Mouse (Mus musculus) neural tube, embryonic 10.5 days (tissue): ENCODE results near the gene Cherp.

Source experiments
- DNase-seq: peaks from one replicate; pipeline ENCODE4 v3.0.0-alpha.2; 2017; ENCODE audit warnings: low spot score; ENCODE audit errors: extremely low spot score

Cherp gene

DNA sequence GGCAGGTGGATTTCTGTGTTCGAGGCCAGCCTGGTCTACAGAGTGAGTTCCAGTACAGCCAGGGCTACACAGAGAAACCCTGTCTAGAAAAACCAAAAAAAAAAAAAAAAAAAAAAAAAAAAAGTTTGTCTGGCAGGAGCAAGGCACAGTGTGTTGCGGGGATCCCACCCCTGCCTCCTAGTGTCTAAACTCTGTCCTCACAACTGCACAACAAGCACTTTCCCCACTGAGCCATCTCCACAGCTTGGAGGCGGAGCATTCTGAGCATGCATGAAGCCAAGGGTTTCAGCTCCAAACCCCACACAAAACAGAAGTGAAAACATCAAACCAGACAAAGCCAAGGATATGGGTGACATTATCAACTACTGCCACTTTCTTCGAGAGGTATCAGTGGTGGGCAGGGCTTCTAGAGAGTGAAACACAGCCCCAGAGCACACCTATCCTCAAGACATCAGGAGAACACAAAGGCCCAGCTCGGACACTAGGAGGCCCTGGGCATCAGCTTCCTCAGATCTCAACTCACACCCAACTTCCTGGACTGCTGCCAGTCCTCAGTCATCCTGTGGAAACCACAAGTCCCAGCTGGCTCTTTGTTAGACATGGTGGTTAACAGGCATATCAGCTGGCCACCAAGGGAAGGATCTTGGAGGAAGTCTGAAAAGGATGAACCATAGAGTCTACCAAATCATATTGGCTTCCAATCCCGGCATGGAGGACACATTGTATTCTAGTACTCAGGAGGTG lies 10.6 kb upstream of the Cherp start:
- no peak for DNase-seq

DNA sequence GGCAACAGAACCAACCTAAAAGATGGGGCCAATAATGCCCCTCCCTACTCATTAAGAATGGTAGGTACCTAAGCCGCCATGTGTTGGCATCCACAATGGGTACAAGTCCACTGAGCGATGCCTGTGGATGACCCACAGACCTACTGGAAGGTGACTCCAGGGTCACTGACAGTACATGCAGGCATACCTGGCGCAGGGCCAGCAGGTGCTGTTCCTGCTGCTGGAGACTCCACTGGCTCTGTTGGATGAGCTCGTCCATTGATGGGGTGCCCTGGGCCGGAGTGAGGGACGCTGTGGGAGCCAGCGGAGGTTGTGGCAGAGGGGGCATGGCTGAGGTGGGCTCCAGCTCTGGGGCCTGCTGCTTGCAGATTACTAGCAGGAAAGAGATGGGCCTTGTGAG lies 4.3 kb downstream of the Cherp start:
- no peak for DNase-seq

DNA sequence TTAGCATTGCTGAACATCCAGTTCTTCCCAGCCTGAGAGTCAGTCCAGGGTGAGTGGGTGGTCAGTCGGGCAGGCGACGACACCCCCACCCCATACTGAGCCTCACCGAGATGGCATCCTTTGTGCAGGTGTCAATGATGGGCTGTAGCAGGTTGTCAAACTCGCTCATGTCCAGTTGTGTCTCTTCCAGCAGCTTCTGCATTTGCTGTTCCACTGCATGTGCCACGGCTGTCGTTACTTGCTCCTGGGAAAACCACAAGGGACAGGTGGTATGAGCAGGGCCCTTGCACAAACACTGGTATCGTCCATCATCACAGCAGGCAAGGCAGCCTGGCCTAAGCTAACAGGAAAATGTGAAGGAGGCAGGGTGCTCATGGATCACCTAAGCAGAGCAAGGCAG lies 5.0 kb downstream of the Cherp start:
- DNase-seq, result no peak

DNA sequence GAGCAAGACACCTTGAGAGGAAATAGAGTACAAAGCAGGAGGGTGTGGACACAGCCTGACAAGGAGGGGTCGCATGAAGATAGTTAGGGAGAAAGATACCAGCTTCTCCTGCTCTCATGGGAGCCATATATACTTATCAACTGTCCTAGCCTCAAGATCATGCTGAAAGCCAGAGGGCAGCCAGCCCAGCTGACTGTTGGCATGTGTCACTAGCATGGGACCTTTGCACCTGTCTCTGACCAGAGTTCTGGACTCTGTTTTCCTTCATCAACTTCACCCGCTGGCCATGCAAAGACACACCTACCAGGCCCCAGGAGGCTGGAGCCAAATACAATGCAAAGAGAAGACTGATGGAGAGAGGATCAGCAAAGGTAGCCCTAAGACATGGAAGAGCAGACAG lies 5.8 kb downstream of the Cherp start:
- no peak for DNase-seq

DNA sequence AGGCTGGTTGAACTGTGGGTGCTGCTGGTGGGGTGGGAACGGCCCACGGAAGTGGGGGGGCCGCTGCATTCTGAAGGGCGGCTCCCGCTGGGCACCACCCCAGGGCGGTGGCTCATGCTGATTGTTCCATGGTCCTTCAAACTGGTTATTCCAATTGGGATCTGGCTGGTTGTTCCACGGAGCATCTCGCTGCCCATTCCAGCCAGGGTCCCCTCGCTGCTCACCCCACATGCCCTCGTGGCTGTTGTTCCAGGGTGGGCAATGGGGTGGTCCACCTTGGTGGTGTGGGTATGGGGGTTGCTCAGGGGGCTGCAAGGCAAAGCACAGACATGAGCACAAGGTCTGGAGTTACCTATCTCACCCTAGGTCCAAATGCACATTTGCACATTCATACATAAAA lies 10.8 kb downstream of the Cherp start:
- DNase-seq, result no peak

DNA sequence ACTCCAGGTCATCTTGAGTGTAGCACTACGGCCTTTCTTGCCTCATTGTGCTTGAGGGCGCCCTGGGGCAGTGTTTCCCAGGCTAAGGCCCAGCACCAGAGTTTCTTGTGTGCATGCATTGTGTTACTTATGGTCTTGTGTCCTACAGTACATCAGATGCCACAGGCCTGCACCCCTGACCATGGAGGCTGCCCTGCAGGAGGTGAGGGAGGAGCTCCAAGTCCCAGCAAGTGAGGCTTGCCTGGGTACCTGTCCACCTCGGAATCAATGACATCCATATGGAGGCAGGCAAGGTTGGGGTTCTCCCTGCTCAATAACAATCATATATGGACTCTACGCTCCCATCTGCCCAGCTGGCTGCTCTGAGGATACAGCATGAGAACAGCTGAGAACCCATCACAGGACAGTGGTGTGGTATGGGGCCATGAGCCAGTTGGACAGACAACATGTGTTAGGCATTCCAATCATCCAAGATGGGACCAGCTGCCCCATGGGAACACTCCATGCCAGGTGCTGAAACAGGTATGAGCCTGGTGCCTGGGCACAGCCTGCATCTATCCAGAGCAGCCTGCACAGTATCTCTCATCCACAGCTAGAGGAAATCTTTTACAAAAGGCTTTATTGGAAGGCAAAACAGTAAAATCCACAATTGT lies 15.0 kb downstream of the Cherp start:
- DNase-seq, result no peak

DNA sequence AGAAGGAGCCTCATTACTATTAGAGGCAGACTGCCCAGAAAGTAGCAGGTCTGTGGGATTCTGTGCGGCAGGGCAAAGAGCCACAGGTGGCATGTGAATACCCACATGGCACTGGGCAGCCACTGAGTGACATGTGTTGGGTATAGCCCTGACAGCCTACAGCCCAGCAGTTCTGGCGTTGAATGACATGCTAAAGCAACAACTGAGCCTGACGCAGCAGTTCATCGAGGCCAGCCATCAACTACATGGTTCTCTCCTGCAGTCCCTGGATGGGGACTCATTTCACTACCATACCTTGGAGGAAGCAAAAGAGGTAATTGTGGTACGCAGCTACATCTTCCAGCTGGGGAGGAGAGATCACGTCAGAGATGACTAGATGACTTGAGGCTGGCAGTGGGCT lies 16.6 kb downstream of the Cherp start:
- no peak for DNase-seq

DNA sequence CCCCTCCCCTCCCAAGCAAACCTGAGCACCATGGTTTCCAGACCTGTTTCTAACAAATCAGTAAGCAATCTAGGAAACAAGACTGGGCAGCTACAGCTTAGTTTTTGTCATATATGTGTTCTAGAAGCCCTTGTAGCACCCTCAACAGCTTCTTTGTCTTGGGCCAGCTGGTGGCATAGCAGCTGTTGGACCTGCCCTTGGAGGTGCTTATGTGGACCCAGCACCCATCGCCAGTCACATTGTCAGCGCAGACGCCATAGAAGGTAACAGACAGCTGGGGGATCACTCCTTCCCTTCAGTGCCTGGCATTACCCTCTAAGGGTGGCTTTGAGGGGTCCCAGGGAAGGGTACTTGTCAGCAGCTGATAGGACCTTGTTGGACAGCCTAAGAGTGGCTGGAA lies 17.2 kb downstream of the Cherp start:
- DNase-seq, result no peak

DNA sequence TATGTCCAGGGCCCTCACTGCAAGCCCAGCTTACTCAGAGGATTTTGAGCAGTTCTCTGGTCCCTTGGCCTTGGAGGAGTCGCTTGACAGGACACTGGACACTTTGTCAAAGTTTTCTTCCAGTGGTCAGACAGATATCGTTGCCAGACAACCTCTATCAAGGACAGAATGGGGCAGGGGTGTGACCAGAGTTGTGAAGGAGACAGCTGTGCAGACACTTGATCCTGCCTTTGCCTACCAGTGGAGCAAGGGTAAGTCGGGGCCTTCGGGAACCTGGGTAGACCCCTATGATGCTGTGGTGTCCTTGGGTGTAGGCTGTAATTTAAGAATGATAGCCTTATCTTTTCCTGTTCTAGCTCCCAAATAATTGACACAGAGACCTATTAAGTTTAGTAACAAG lies 19.7 kb downstream of the Cherp start:
- DNase-seq, result no peak

DNA sequence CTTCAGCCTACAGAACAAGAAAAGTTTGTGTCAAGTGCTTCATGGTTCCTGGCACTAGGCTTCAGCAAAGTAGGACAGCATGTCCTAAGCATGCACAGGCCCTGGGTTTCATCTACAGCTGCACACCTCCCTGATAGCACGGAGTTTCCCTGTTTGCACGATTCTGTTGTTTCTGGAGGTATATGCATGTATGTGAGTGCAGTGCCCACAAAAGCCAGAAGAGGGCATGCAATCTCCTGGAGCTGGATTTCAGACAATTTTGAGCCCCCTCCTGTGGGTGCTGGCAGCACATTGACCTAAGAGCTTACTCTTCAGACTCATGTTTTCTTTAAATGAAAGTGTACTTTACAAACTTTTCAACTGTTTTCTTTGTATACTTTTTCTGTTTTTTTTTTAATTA lies 21.1 kb downstream of the Cherp start:
- DNase-seq, result no peak

DNA sequence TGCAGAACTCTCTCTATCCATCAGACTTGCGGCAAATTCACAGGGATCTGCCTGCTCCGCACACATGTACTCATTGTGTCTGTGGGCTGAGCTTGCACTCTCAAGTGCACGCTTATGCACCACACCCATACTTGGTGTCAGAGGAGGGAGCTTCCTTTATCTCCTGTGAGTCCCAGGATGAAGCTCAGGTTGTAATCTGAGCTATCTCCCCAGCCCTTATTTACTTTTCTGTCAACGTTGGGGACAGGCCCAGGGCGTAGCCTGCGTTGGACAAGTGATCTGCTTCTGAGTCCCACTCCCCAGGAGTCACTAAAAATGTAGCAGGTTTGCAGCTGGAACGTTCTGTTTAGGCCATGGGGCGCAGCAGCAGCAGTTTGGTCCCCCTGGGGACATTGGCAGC lies 23.5 kb downstream of the Cherp start:
- no peak for DNase-seq

DNA sequence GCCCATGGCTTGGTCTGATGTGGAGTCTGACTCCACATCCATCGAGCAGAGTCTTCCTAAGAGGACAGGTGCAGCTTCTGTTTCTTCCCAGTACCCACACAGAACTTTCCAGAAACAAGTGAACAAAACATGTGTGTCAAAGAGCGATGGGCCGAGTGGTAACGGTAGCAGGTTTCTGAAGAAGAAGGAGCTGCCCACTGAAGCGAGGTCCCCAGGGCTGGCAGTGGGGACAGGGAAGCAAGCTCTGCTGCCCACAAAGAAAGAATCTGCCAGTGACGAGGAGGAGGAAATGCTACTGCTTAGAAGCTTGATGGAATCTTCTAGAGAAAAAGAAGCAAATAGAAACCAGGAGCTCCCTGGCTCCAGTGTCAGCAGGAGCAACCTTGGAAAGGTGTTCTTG lies 30.0 kb downstream of the Cherp start:
- DNase-seq, result no peak

DNA sequence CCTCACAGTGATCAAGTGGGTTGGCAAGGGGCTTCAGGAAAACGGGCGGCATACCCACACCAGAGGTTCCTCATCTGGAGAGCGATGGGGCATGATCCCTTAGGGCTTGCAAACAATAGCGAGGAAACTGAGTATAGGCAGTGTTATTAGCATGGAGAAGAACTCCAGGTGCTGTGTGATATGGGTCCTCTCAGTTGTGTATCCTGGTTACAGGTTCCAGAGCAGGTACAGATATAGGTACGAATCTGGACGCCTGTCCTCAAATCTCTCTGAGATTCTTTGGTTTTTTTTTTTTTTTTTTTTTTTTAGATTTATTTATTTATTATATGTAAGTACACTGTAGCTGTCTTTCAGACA lies 31.1 kb downstream of the Cherp start:
- DNase-seq, result no peak

DNA sequence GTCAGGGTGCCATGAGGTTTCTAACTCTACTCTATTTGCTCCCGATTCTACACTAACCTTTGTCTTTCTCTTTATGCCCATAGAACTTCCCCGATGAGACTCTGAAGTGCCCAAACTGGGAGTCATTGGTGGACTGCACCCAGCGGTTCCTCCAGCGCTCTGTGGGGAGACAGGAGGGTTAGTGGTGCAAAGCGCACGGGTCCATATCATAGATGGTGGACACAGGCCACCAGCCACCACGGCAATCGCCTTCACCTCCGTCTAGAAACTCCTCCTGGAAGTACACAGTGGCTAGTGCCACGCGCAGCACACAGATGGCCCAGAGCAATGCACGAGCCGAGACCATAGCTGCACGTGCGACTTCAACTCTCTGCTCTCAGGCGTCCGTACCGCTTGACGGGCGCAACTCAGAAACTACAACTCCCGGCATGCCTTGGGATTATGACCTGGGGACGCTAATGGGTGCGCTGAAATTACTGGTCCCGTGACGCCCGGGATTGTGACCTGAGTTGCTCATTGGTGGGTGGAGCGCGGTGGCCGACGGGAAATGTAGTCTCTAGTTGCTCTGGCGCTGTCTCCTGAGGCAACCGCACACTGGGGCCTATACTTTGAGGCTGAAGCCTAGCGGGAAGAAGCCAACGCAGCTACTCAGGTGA lies 31.6 kb downstream of the Cherp start, which contains the start of the genes Calr3 and 1700030K09Rik:
TSS of gene Calr3 (minus strand) at position 533 of the 656 bp plus-strand sequence.
TSS of gene 1700030K09Rik (plus strand) at position 543 of the 656 bp plus-strand sequence.
- peak; percentile 96 for DNase-seq

DNA sequence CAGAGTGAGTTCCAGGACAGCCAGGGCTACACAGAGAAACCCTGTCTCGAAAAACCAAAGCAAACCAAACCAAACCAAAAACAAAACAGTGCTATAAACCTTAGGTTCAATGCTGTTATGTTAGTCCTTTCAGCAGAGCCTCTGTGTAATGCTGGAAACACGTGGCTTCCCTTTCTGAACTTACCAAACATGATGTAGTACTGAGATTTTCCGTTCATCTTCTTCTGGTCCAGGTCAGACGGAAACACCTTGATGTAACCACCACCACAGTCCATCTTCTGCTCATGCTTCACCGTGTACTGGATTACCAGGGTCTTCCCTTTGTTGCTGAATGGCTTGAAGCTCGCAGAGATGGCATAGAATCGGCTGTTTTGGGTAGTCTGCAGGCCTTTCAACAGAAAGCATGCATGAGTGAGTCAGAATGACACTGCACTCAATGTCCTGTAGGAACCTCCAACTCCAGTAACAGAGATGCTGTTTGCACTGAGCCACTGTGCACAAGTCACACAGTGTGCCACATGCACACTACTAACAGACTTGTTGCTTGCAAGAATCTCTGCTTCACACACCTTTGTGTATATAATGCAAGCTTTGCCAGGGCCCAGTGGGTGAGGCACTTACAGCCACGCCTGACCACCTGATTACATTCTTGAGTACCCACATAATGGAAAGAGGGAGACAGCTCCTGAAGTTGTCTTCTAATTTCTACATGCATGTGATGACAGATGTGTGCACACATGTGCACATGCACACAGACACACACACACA lies 36.6 kb downstream of the Cherp start:
- no peak for DNase-seq

DNA sequence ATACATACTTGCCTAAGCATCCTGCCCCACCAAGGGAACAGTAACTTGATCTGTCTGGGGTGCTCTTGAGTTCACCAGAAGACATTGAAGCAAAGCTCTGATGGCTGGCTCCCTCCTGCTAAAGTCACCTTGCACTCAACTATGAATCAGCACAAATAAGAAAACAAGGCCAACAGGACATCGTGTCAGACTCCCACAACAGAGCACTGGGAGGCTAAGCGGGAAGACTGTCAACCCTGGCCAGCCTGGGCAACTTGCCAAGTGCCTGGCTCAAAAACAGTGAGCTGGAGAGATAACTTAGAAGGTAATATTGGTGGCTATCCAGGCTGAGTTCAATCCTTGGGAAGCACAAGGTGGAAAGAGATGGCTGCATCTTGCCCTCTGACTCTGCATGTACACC lies 40.1 kb downstream of the Cherp start:
- no peak for DNase-seq

DNA sequence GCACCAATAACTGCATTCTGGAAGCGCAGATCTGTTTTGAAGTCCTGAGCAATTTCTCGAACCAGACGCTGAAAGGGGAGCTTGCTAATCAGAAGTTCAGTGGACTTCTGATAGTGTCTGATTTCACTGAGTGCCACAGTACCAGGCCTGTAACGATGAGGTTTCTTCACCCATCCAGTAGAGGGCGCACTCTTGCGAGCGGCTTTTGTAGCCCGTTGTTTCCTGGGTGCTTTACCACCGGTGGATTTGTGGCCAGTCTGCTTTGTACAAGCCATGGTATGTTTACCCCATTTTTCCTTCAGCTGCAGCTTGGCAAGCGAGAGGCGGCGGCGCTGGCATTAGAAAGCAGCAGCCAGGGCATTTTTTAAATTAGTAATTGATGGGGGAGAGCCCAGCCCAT lies 45.4 kb downstream of the Cherp start:
- no peak for DNase-seq

DNA sequence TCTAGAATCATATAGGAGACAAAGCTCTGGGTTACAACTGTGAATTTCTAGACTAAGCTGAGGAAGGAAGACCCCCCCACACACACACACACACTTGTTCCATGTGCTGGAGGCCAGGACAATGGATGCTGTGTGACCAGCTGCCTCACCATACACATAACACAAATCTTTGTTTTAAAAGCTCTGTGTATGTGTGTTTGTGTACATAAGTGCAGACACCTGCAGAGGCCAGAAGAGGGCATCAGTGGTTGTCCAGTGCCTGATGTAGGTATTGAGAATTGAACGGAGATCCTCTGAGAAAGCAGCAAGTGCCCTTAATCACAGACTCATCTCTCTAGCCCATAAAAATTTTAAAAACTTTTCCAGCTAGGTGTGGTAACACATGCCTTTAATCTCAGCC lies 52.1 kb downstream of the Cherp start:
- DNase-seq, result no peak

DNA sequence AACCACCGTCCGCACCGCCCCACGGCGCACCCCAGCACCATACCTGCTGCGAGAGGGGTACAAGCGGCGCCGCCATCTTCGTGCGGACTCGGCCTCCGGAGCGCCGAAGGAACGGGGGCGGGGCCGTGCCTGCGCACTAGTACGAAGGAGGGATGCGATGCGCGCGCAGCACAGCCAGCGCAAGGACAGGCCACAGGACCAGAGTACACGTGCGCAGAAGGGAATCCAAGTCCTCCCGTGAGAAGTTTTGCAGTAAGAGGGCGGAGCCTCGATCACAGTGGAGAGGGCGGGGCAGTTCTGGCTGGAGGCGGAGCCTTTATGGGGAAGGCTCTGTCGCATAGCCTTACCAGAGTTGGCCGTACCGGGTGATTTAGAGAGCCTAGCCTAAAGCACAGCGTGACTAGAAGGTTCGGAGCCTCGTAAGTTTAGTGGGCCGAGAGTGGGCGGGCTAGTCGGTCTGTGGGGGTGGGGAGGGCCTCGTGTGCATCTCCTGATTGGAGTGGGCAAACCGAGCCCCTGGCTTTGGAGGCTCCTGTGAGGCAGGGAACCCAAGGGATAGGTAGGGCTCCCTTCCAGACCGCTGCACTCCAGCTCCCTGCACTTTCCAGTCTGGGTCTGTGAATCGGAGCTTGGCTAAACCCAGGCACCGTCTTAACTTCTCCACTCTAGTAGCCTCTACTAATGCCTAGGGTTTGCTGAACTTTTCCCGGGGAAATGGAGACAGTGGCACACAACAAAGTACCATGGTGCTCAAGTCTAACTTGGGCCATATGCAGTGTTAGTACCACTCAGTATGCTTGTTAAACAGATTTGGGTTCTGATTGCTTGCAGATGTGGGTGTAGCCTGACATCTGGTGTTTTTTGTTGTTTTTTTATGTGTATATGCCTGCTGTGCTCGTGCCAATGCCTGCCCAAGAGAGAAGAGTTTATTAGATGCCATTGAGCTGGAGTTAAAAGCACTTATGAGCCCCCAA lies 53.4 kb downstream of the Cherp start, which contains the start of gene Eps15l1:
TSS of gene Eps15l1 (minus strand) at position 99 of the 974 bp plus-strand sequence.
- peak; percentile 96 for DNase-seq

DNA sequence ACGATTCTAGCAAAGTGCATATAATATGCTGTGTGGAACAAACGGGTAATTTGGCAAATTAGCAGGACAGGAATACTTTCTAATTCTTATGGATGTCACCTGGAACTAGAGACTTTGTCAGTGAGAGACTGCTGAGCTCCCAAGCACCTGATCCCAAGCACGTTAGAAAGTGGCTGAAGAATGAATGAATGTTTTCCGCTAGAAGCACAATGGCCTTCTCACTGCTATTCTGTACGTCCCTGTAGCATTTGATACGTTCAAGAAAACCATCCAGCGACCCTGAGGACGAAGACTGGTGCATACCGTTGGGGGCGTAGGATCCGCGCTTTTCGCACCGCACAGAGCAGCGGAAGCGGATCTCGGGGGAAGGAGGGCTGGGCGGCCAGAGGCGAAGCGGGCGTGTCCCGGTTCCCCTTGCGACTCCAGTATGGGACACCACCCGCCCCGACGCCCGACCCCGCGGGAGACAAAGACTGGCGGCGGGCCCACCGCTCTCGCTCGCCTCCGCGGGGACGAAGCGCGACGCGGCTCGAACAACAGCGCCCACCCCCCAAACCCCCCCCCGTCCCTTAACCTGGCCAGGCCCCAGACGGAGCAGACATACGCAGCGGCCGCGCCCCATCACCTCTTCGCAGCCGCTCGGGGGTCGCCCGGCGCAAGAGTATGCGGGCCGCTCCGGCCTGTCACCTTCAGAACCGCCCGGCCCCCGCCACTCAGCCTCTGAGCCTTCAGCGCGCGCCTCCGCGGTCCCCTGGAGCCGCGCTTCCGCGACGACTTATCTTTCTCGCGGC lies 54.3 kb downstream of the Cherp start:
- peak; percentile 52 for DNase-seq
